Mouse (Mus musculus): ENCODE measurements around the gene Wnt3a.

DNA sequence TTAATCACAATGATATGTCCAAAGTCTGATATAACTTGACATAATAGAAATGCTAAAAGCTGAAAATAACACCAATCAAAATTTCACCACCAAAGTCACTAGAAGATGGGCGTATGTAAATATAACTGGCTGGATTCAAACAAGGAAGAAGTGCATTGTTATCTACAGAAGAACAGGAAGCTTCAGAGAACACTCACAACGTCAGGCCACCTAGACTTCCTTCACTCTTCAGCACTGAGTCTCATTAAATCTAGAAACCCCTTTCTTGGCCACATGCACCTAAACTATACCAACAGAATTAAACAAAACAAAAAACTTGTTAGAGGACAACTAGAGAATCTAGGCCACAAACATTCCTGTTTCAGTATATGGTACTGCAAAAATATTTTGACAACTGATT is 66.1 kb downstream of the Wnt3a start:
- no peak for TF ChIP-seq POLR2A (IDR thresholded peaks at IDR 0.05; ENCODE audit: extremely low read depth, insufficient read depth, low read length)
- TF ChIP-seq CTCF (IDR thresholded peaks at IDR 0.05; ENCODE audit: extremely low read depth, insufficient read depth, low read length): no peak
